Mouse (Mus musculus): ENCODE results near the gene Pofut1.
"Not testable (repeated sequence)": the region's sequence is repeated elsewhere in the genome, so short reads cannot be mapped to it uniquely, and the experiment has no call there.

GRCm38 (mm10) chr2:153274200-153274918 lies 33.0 kb downstream of the Pofut1 start:
- TF ChIP-seq CTCF, EP300 (IDR thresholded peaks at IDR 0.05): not testable (repeated sequence)

Measured in lung, postnatal 0 days (tissue).